Mouse (Mus musculus) liver, embryonic 16.5 days (tissue): ENCODE measurements around the gene Stk11. TPM values are rescaled to one million over a fixed set of nuclear protein-coding genes. Genes with fewer than 3 reads are reported as not detected.
A peak's percentile ranks its signal among the peaks of the same experiment; 100 is the strongest.

Experiments used
- ATAC-seq: fragments of 200-750 bp; cut with Nextera tagmentation; 2 replicates; pipeline ENCODE4 v1.8.0; 2017; ENCODE audit warnings: low read depth, mild to moderate bottlenecking, moderate number of reproducible peaks, moderate library complexity
- H3K27ac ChIP-seq: fragments of 300-500 bp; sonication (generic); 2 replicates; pipeline ENCODE4 v1.5.1; 2014; ENCODE audit warnings: mild to moderate bottlenecking, low read length
- H3K27me3 ChIP-seq: fragments of 300-500 bp; sonication (generic); 2 replicates; pipeline ENCODE4 v1.6.1; 2014; ENCODE audit warnings: low read depth, low read length, mixed read lengths; ENCODE audit not compliant: control insufficient read depth, insufficient read depth
- H3K36me3 ChIP-seq: fragments of 300-500 bp; sonication (generic); 2 replicates; pipeline ENCODE4 v1.6.1; 2014; ENCODE audit warnings: mild to moderate bottlenecking; ENCODE audit not compliant: control insufficient read depth, insufficient read depth
- H3K4me1 ChIP-seq: fragments of 300-500 bp; sonication (generic); 2 replicates; pipeline ENCODE4 v1.6.1; 2014; ENCODE audit warnings: low read depth, low read length, mixed read lengths; ENCODE audit not compliant: control insufficient read depth
- H3K4me2 ChIP-seq: fragments of 300-500 bp; sonication (generic); 2 replicates; pipeline ENCODE4 v1.6.1; 2014; ENCODE audit warnings: low read depth, low read length, mixed read lengths
- H3K4me3 ChIP-seq: fragments of 300-500 bp; sonication (generic); 2 replicates; pipeline ENCODE4 v1.5.1; 2014; ENCODE audit warnings: low read depth, mild to moderate bottlenecking, low read length
- H3K9ac ChIP-seq: fragments of 300-500 bp; sonication (generic); 2 replicates; pipeline ENCODE4 v1.6.1; 2014; ENCODE audit warnings: low read depth, low read length
- H3K9me3 ChIP-seq: fragments of 300-500 bp; sonication (generic); replicated peaks from 2 replicates; pipeline ENCODE4 v1.6.1; 2016; ENCODE audit warnings: low read length; ENCODE audit not compliant: control insufficient read depth
- WGBS: fragments of 180-500 bp; shearing (Covaris S2); extraction: QIAGEN DNeasy Blood & Tissue Kit; methylation state at CpG from one replicate; pipeline ENCODE4 v1.1.7; 2014; ENCODE audit not compliant: insufficient replicate concordance; 5-methylcytosine and 5-hydroxymethylcytosine counted together
- polyA plus RNA-seq: library from polyadenylated mRNA; unstranded; fragments of >200 nt; fragmentation: Nextera tagmentation; extraction: Ambion mirVana; gene quantifications from 2 replicates; pipeline ENCODE4 v1.2.1, GENCODE M21; 2015

The Stk11 gene
- polyA plus RNA-seq, 1 experiment from 2014 or later: 14.4 TPM

GRCm38 (mm10) chr10:80170601-80171021 is 55.0 kb downstream of the Stk11 start:
- WGBS: 91% methylated on average over 19 of the region's 19 CpGs
- no peak overlapping the region for H3K27ac ChIP-seq
- peaks cover 45% of the 10 kb centered on the region for H3K4me1 ChIP-seq
- no peak overlapping the region for H3K4me3 ChIP-seq
- no peak overlapping the region for H3K4me2 ChIP-seq
- peaks cover 26% of the 10 kb centered on the region for H3K36me3 ChIP-seq
- ATAC-seq: no peak
- no peaks in the 10 kb centered on the region for H3K27me3 ChIP-seq
- no peak overlapping the region for H3K9ac ChIP-seq
- no peaks in the 10 kb centered on the region; the same call in 1 of the 2 replicates for H3K9me3 ChIP-seq

- 87% methylated on average over 15 of the region's 15 CpGs for WGBS
- Histone ChIP-seq H3K27me3 (no peaks in the 10 kb centered on the region), H3K4me2 (no peak overlapping the region), H3K4me3 (no peak overlapping the region), H3K9ac (no peak overlapping the region), H3K27ac (no peak overlapping the region), H3K9me3 (no peaks in the 10 kb centered on the region; the same call in 1 of the 2 replicates), H3K36me3 (peaks cover 26% of the 10 kb centered on the region), H3K4me1 (peaks cover 39% of the 10 kb centered on the region)
- no peak for ATAC-seq
These were observed 55.6 kb downstream of the Stk11 start for GRCm38 (mm10) chr10:80171252-80171651.

GRCm38 (mm10) chr10:80171760-80172526 is 56.3 kb downstream of the Stk11 start:
- no peak for ATAC-seq
- peaks cover 33% of the 10 kb centered on the region for H3K4me1 ChIP-seq
- peak overlapping the region; percentile 72 for H3K9ac ChIP-seq
- no peaks in the 10 kb centered on the region; the same call in 1 of the 2 replicates for H3K9me3 ChIP-seq
- H3K4me2 ChIP-seq: peak overlapping the region; percentile 83
- peak overlapping the region; percentile 84 for H3K4me3 ChIP-seq
- 89% methylated on average over 45 of the region's 45 CpGs for WGBS
- no peaks in the 10 kb centered on the region for H3K27me3 ChIP-seq
- H3K27ac ChIP-seq: peak overlapping the region; percentile 90
- H3K36me3 ChIP-seq: peaks cover 26% of the 10 kb centered on the region

DNA sequence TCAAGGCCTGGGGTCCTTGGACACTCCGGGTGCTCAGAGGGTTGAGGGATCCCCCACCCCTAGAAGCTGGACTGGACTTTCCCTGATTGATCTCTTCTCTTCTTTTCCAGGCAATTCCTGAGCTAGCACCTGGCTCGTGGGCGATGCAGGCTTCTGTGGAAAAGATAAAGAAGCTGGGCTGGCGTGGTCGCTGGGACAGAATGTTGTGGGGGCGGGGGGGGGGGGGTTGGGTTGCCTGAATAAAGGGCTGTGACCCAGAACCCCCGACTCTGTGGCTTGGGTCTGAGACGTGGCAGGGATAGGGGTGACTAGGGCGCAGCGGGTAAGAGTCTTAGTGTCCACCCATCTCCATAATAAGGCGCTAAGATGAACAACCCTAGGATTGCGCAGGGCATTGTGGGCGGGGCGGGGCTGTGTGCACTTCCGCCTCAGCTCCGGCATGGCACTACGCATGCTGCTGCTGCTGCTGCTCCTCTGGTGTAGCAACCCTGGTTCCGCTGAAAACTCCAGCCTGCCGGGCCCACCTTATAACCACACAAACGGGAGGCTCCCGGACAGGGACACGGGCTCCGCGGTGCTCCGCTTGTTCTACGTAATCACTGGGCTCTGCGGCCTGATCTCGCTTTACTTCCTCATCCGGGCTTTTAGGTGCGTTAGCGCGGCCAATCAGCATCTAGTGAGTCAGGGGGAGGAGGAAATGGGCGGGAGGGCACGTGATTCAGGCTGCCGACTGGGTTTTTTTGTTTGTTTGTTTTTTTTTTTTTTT is 57.1 kb downstream of the Stk11 start, which contains the start of gene 1600002K03Rik:
Gene 1600002K03Rik (plus strand): TSS at position 418 of the 766 bp plus-strand sequence.
- WGBS: 3% methylated on average over 35 of the region's 35 CpGs
- ATAC-seq: peak; percentile 70
- peaks cover 30% of the 10 kb centered on the region for H3K4me1 ChIP-seq

GRCm38 (mm10) chr10:80173358-80173757 is 57.8 kb downstream of the Stk11 start:
- peaks cover 26% of the 10 kb centered on the region for H3K36me3 ChIP-seq
- H3K9ac ChIP-seq: peak overlapping the region; percentile 72
- no peaks in the 10 kb centered on the region; the same call in 1 of the 2 replicates for H3K9me3 ChIP-seq
- H3K27me3 ChIP-seq: peaks cover 8% of the 10 kb centered on the region
- H3K27ac ChIP-seq: peak overlapping the region; percentile 90
- H3K4me3 ChIP-seq: peak overlapping the region; percentile 84
- H3K4me2 ChIP-seq: peak overlapping the region; percentile 83
- no peak for ATAC-seq
- WGBS: 2% methylated on average over 11 of the region's 11 CpGs
- H3K4me1 ChIP-seq: peaks cover 30% of the 10 kb centered on the region

More for the DNA sequence above, 57.1 kb downstream of the Stk11 start, which contains the start of gene 1600002K03Rik:
- Histone ChIP-seq H3K27ac (peak within 1 kb of the TSS; percentile 90), H3K9me3 (no peaks in the 10 kb centered on the region; the same call in 1 of the 2 replicates), H3K9ac (peak within 1 kb of the TSS; percentile 72), H3K4me2 (peak within 1 kb of the TSS; percentile 83), H3K27me3 (peaks cover 2% of the 10 kb centered on the region; the same call in 1 of the 2 replicates), H3K4me3 (peak within 1 kb of the TSS; percentile 84), H3K36me3 (peaks cover 26% of the 10 kb centered on the region)

- no peak for ATAC-seq
- Histone ChIP-seq H3K36me3 (peaks cover 26% of the 10 kb centered on the region), H3K9ac (no peak overlapping the region), H3K27ac (no peak overlapping the region; the same call in 1 of the 2 replicates), H3K4me1 (peaks cover 23% of the 10 kb centered on the region), H3K9me3 (no peaks in the 10 kb centered on the region; the same call in 1 of the 2 replicates), H3K4me3 (no peak overlapping the region), H3K4me2 (no peak overlapping the region), H3K27me3 (peaks cover 15% of the 10 kb centered on the region)
- WGBS: 76% methylated on average over 10 of the region's 10 CpGs
These were observed 58.5 kb downstream of the Stk11 start for GRCm38 (mm10) chr10:80173955-80174640.

DNA sequence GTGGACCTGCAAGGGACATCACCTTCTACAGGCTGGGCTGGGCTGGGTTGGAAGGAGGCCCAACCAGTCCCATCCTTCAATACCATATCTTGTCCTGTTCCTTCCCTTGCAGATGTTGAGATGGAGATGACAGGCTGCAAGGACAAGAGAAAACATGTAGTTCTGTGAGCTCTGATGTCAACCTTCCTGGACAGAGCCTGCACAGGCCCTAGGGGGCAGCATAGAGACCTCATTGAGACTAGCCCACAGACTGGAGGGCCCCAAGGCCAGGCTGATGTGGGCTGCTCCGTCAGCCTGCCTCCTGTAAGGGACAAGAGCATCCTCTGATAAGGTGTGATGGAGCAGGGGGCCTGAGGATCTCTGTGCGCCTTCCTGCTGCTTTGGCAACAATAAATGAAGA is 59.1 kb downstream of the Stk11 start:
- no peak overlapping the region for H3K9ac ChIP-seq

DNA sequence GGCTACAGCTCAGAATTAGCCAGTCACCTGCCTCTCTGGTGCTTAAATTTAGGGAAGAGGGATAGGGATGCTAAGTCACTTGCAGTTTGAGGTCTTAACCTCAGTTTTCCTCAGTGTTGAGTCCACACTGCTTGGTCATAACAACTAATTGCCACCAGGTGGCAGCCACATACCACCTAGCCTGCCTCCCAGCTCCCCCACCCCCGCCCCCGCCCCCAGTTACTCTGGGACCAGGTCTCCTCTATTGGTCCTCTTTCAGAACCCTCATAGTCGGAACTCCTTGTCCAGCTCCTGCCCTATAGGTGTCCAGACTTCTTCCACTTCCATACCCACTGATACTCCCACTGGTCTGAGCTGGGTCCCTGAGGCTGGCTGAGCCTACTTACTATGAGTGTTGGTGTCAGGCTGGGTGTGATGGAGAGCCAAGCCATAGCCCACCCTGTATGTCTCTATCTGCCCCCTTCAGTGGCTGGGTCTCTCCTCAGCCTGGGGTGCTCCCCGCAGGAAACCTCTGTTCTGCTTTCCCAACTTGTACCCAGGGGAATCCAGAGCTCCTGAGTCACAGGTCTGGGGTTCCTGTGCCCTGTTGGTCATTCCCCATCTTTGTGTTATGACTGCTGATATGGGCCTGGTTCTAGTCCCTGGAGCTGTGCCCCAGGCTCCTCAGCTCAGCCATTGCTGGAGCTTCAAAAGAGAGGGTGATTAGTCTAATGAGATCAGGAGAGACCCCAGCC is 60.1 kb downstream of the Stk11 start:
- 26% methylated on average over 4 of the region's 4 CpGs for WGBS
- no peaks in the 10 kb centered on the region; the same call in 1 of the 2 replicates for H3K9me3 ChIP-seq
- no peak overlapping the region for H3K4me3 ChIP-seq
- H3K27ac ChIP-seq: no peak overlapping the region
- H3K27me3 ChIP-seq: peaks cover 31% of the 10 kb centered on the region
- H3K4me2 ChIP-seq: no peak overlapping the region
- H3K9ac ChIP-seq: no peak overlapping the region
- peaks cover 15% of the 10 kb centered on the region for H3K36me3 ChIP-seq
- ATAC-seq: no peak
- H3K4me1 ChIP-seq: peaks cover 27% of the 10 kb centered on the region

More for the DNA sequence above, 59.1 kb downstream of the Stk11 start:
- Histone ChIP-seq H3K9me3 (no peaks in the 10 kb centered on the region; the same call in 1 of the 2 replicates), H3K27ac (no peak overlapping the region), H3K4me2 (no peak overlapping the region), H3K36me3 (peaks cover 25% of the 10 kb centered on the region), H3K4me1 (peaks cover 25% of the 10 kb centered on the region), H3K27me3 (peaks cover 21% of the 10 kb centered on the region), H3K4me3 (no peak overlapping the region)
- ATAC-seq: no peak
- WGBS: 29% methylated on average over 2 of the region's 2 CpGs
